Mouse (Mus musculus): ENCODE measurements around the gene Epgn. TPM values are rescaled to one million over a fixed set of nuclear protein-coding genes. Genes with fewer than 3 reads are reported as not detected.

Epgn gene
- 0.23 and 0.40 TPM in 2 replicates for polyA plus RNA-seq (2012; rRNA removed)

DNA sequence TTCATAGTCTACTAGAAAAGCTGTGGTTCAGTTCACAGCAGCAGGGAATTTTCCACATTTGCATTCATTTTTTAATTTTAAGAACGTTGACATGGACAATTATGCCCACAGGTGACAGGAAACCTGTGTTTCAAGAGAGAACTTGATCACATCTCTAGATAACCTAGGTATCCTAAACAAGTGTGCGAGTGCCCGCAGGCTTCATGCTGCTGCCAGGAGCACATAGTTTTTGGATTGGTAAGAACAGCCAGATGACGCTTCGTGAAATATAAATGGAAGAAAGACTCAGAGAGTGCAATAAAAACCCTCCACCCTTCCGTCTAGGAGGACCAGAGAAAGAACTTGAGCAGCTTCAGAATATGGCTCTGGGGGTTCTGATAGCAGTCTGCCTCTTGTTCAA lies at the start of gene Epgn:
Gene Epgn, plus strand, starts transcription at position 301 of the 400 bp plus-strand sequence.
- Histone ChIP-seq H3K27ac (ENCODE audit: control insufficient read depth, insufficient read depth, low read depth, low read length) (no peak within 1 kb of the TSS), H3K4me3 (ENCODE audit: control insufficient read depth, low read depth, low read length) (no peak within 1 kb of the TSS), H3K36me3 (ENCODE audit: control insufficient read depth, insufficient read depth, low read length) (no peaks in the 10 kb centered on the region), H3K27me3 (ENCODE audit: control insufficient read depth, insufficient read depth, low read length) (no peaks in the 10 kb centered on the region), H3K4me1 (ENCODE audit: control insufficient read depth, insufficient read depth, low read length) (no peaks in the 10 kb centered on the region)
- no peak for TF ChIP-seq POLR2A (IDR thresholded peaks at IDR 0.05; ENCODE audit: control insufficient read depth, low read depth, low read length)
- TF ChIP-seq CTCF (IDR thresholded peaks at IDR 0.05; ENCODE audit: control insufficient read depth, insufficient read depth, insufficient replicate concordance, low read depth, low read length), result no peak

DNA sequence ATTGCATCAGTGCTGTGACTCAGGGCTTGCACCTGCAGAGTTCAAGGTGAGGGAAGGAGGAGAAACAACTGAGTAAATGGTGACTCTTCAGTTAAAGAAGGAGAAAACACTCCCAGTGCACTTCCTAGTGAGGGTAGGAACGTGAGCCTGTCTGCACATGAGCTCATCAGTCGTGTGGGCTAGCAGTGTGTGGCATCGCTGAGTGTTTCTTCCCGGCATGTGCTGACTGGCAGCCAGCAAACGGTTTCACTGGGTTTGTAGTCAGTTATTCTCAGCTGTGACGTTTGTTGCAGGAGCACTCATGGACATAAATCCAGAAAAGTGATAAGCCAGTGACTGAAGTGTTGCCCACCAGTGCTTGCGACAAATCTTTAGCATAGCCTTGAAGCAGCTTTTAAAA lies 47.0 kb upstream of the Epgn start:
- H3K36me3 ChIP-seq (ENCODE audit: control insufficient read depth, insufficient read depth, low read length), result no peaks in the 10 kb centered on the region
- no peak overlapping the region for H3K27ac ChIP-seq (ENCODE audit: control insufficient read depth, insufficient read depth, low read depth, low read length)
- TF ChIP-seq POLR2A (IDR thresholded peaks at IDR 0.05; ENCODE audit: control insufficient read depth, low read depth, low read length) (no peak), CTCF (IDR thresholded peaks at IDR 0.05; ENCODE audit: control insufficient read depth, insufficient read depth, insufficient replicate concordance, low read depth, low read length) (no peak)
- H3K4me1 ChIP-seq (ENCODE audit: control insufficient read depth, insufficient read depth, low read length), result no peaks in the 10 kb centered on the region
- no peak overlapping the region for H3K4me3 ChIP-seq (ENCODE audit: control insufficient read depth, low read depth, low read length)
- no peaks in the 10 kb centered on the region for H3K27me3 ChIP-seq (ENCODE audit: control insufficient read depth, insufficient read depth, low read length)

DNA sequence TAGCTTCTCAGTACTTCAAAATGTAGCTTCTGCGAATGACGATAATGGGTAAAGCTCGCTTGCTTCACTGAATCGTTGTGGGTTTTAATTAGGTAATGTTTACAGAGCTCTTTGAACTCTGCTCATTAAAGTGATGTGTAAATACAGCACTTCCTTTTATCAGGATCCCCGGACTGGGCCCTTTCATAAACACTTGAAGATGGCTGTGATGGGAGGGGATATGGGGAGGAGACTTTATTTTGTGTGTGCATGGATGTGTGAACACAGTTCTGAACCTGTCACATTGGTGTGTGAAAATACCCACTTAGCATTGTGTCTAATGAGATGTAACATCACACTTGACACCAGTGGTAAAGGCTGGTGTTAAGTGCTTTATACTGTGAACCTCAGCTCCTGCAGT lies 39.7 kb upstream of the Epgn start:
- H3K27ac ChIP-seq (ENCODE audit: control insufficient read depth, insufficient read depth, low read depth, low read length), result no peak overlapping the region
- H3K36me3 ChIP-seq (ENCODE audit: control insufficient read depth, insufficient read depth, low read length), result no peaks in the 10 kb centered on the region
- H3K4me3 ChIP-seq (ENCODE audit: control insufficient read depth, low read depth, low read length), result no peak overlapping the region
- no peaks in the 10 kb centered on the region for H3K4me1 ChIP-seq (ENCODE audit: control insufficient read depth, insufficient read depth, low read length)
- TF ChIP-seq CTCF (IDR thresholded peaks at IDR 0.05; ENCODE audit: control insufficient read depth, insufficient read depth, insufficient replicate concordance, low read depth, low read length) (no peak), POLR2A (IDR thresholded peaks at IDR 0.05; ENCODE audit: control insufficient read depth, low read depth, low read length) (no peak)
- no peaks in the 10 kb centered on the region for H3K27me3 ChIP-seq (ENCODE audit: control insufficient read depth, insufficient read depth, low read length)

DNA sequence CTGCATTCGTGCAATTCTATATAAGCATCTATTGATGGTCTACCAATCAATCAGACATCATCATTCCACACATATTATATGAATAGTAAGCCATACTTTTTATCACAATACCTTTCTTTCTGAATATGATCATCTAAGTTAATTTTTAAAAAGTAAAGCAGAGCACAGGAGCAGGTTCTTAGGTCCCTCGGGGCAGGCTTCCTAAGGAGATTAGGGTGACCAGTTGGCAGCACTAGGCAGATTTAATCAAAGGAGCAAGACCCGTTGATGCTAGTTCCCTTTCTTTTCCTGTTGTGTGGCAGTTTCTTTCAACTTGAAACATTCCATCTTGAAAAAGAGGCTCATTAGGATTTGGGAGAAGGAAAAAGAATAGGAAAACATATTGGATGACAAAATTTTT lies 39.1 kb upstream of the Epgn start:
- TF ChIP-seq CTCF (IDR thresholded peaks at IDR 0.05; ENCODE audit: control insufficient read depth, insufficient read depth, insufficient replicate concordance, low read depth, low read length) (no peak), POLR2A (IDR thresholded peaks at IDR 0.05; ENCODE audit: control insufficient read depth, low read depth, low read length) (no peak)
- Histone ChIP-seq H3K36me3 (ENCODE audit: control insufficient read depth, insufficient read depth, low read length) (no peaks in the 10 kb centered on the region), H3K4me3 (ENCODE audit: control insufficient read depth, low read depth, low read length) (no peak overlapping the region), H3K4me1 (ENCODE audit: control insufficient read depth, insufficient read depth, low read length) (no peaks in the 10 kb centered on the region), H3K27me3 (ENCODE audit: control insufficient read depth, insufficient read depth, low read length) (no peaks in the 10 kb centered on the region), H3K27ac (ENCODE audit: control insufficient read depth, insufficient read depth, low read depth, low read length) (no peak overlapping the region)

DNA sequence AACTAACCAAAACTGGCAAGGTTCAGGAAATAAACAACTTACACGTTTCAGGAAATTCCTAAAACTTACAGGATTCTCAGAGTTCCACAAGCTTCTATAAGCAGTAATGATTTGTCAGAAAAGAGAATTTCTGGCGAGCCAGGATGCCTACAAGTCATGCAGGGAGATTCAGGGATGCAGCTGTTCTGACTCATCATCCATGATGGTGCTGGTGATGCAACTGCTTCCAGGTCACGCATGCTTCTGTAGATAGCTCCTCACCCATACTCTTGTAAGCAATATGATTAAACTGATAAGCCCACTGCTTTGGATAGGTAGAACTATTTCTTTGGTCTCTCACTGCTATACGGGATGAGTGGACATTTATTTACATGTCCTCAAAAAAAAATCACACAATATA lies 38.7 kb upstream of the Epgn start:
- no peaks in the 10 kb centered on the region for H3K4me1 ChIP-seq (ENCODE audit: control insufficient read depth, insufficient read depth, low read length)
- TF ChIP-seq CTCF (IDR thresholded peaks at IDR 0.05; ENCODE audit: control insufficient read depth, insufficient read depth, insufficient replicate concordance, low read depth, low read length) (no peak), POLR2A (IDR thresholded peaks at IDR 0.05; ENCODE audit: control insufficient read depth, low read depth, low read length) (no peak)
- no peaks in the 10 kb centered on the region for H3K27me3 ChIP-seq (ENCODE audit: control insufficient read depth, insufficient read depth, low read length)
- H3K27ac ChIP-seq (ENCODE audit: control insufficient read depth, insufficient read depth, low read depth, low read length), result no peak overlapping the region
- H3K36me3 ChIP-seq (ENCODE audit: control insufficient read depth, insufficient read depth, low read length), result no peaks in the 10 kb centered on the region
- no peak overlapping the region for H3K4me3 ChIP-seq (ENCODE audit: control insufficient read depth, low read depth, low read length)

DNA sequence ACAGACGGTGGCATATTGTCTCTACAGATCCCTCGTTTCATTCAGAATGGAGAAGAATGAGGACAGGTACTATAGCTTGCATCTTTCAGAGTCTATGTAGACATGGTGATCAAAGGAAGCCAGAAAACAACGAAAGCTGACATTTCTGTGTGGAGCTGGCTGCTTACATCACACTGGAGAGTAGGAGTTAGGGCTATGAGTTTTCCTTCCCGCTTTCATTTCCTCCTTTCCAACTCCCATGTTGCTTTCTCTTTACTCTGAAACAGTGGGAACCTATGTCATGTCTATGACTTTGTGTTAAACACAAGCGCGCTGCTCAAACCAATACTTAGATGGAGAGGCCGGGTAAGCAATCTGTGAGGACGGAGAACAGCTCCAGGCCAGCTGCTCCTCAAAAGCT lies 27.3 kb upstream of the Epgn start:
- H3K27ac ChIP-seq (ENCODE audit: control insufficient read depth, insufficient read depth, low read depth, low read length), result no peak overlapping the region
- H3K4me3 ChIP-seq (ENCODE audit: control insufficient read depth, low read depth, low read length), result no peak overlapping the region
- TF ChIP-seq POLR2A (IDR thresholded peaks at IDR 0.05; ENCODE audit: control insufficient read depth, low read depth, low read length), result no peak
- TF ChIP-seq CTCF (IDR thresholded peaks at IDR 0.05; ENCODE audit: control insufficient read depth, insufficient read depth, insufficient replicate concordance, low read depth, low read length), result no peak
- H3K27me3 ChIP-seq (ENCODE audit: control insufficient read depth, insufficient read depth, low read length), result no peaks in the 10 kb centered on the region
- H3K36me3 ChIP-seq (ENCODE audit: control insufficient read depth, insufficient read depth, low read length), result no peaks in the 10 kb centered on the region
- no peaks in the 10 kb centered on the region for H3K4me1 ChIP-seq (ENCODE audit: control insufficient read depth, insufficient read depth, low read length)

DNA sequence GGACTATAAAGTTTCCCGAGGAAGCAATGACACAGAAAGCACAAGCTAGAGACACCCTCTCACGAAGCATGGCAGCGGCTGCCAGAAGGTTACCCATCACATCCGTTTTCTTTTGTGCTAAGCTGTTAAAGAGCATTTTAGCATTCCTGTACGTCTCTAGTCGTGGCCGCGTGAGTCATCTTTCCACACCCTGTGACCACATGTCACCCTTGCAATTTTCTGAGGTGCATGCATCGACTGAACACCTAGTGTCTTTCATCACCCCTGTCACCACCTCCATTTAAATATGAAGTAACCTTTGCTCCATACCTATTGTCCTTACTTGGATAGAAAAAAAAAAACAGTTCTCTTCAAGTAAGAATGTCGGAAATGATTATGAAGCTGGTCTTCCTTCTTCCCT lies 12.0 kb upstream of the Epgn start:
- H3K36me3 ChIP-seq (ENCODE audit: control insufficient read depth, insufficient read depth, low read length), result no peaks in the 10 kb centered on the region
- no peaks in the 10 kb centered on the region for H3K4me1 ChIP-seq (ENCODE audit: control insufficient read depth, insufficient read depth, low read length)
- H3K27me3 ChIP-seq (ENCODE audit: control insufficient read depth, insufficient read depth, low read length), result no peaks in the 10 kb centered on the region
- no peak overlapping the region for H3K4me3 ChIP-seq (ENCODE audit: control insufficient read depth, low read depth, low read length)
- no peak overlapping the region for H3K27ac ChIP-seq (ENCODE audit: control insufficient read depth, insufficient read depth, low read depth, low read length)
- TF ChIP-seq CTCF (IDR thresholded peaks at IDR 0.05; ENCODE audit: control insufficient read depth, insufficient read depth, insufficient replicate concordance, low read depth, low read length), result no peak
- TF ChIP-seq POLR2A (IDR thresholded peaks at IDR 0.05; ENCODE audit: control insufficient read depth, low read depth, low read length), result no peak

DNA sequence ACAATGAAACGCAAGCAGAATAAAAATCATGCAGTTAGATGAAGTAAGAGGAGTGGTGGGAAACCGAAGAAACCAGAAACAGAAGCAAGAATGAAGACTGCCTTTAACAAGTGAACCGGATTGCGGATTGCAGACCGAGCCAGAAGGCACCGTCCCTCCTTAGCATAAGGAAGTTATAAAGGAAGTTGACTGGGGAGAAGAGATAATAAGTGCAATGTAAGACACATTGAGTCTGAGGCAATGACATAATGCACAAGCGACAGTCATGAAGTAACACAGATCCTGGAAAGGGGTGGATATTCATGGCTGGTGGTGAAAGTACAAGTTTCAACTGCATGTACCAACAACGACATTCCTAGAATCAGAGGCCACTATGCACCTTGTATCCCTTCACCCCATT lies 4.2 kb upstream of the Epgn start:
- Histone ChIP-seq H3K4me3 (ENCODE audit: control insufficient read depth, low read depth, low read length) (no peak overlapping the region), H3K27ac (ENCODE audit: control insufficient read depth, insufficient read depth, low read depth, low read length) (no peak overlapping the region), H3K27me3 (ENCODE audit: control insufficient read depth, insufficient read depth, low read length) (no peaks in the 10 kb centered on the region), H3K4me1 (ENCODE audit: control insufficient read depth, insufficient read depth, low read length) (no peaks in the 10 kb centered on the region), H3K36me3 (ENCODE audit: control insufficient read depth, insufficient read depth, low read length) (no peaks in the 10 kb centered on the region)
- TF ChIP-seq POLR2A (IDR thresholded peaks at IDR 0.05; ENCODE audit: control insufficient read depth, low read depth, low read length) (no peak), CTCF (IDR thresholded peaks at IDR 0.05; ENCODE audit: control insufficient read depth, insufficient read depth, insufficient replicate concordance, low read depth, low read length) (no peak)
